In genomic region chr10:8531651-8532050, GRCm38 (mm10) we compare ENCODE assay signal across 24 mouse cellular contexts. TPM values are rescaled to one million over a fixed set of nuclear protein-coding genes. Genes with fewer than 3 reads are reported as not detected.
DNase-seq lines count a peak whose midpoint lies in the region; ATAC-seq and TF ChIP-seq lines count a peak whose summit lies in the region.
"Had no signal": no experiment of that assay in that cellular context is flagged by ENCODE, and none has a peak within 500 bp of the region (broad histone marks: within the 10 kb centered on the region; RNA-seq: fewer than 3 reads in every experiment).

No protein-coding gene starts in this region.

- H3K27ac ChIP-seq in heart, postnatal 0 days (ENCODE audit: low read depth) = no peak overlapping the region
- H3K27ac ChIP-seq in heart, embryonic 10.5 days = no peak overlapping the region
- H3K27ac ChIP-seq: embryonic facial prominence, embryonic 10.5 days; embryonic facial prominence, embryonic 12.5 days; forebrain, embryonic 13.5 days; forebrain, embryonic 15.5 days had no signal

- no peak overlapping the region for H3K9ac ChIP-seq in heart, postnatal 0 days (replicated peaks; ENCODE audit: low read depth, low read length)
- H3K9ac ChIP-seq: embryonic facial prominence, embryonic 12.5 days; forebrain, embryonic 13.5 days; forebrain, embryonic 15.5 days had no signal

- no peak for TF ChIP-seq EP300 in heart, postnatal 0 days (IDR thresholded peaks at IDR 0.05; ENCODE audit: low read depth)

- H3K27me3 ChIP-seq in heart, postnatal 0 days (ENCODE audit: control insufficient read depth, insufficient read depth, low read length) = no peaks in the 10 kb centered on the region
- H3K27me3 ChIP-seq in heart, embryonic 10.5 days (ENCODE audit: insufficient read depth, poor library complexity, severe bottlenecking) = no peaks in the 10 kb centered on the region
- H3K27me3 ChIP-seq: CH12.LX; embryonic facial prominence, embryonic 12.5 days; forebrain, embryonic 13.5 days; forebrain, embryonic 15.5 days; Patski had no signal

- H3K9me3 ChIP-seq in heart, postnatal 0 days (replicated peaks; ENCODE audit: control insufficient read depth, low read length) = no peaks in the 10 kb centered on the region
- no peaks in the 10 kb centered on the region for H3K9me3 ChIP-seq in heart, embryonic 10.5 days
- H3K9me3 ChIP-seq: embryonic facial prominence, embryonic 10.5 days; embryonic facial prominence, embryonic 12.5 days; forebrain, embryonic 13.5 days; forebrain, embryonic 15.5 days had no signal

- peak; percentile 26 for DNase-seq in heart, postnatal 0 days (ENCODE audit: low spot score)
- DNase-seq in heart, embryonic 10.5 days (ENCODE audit: low spot score) = no peak
- peak; percentile 17 for DNase-seq in thymus, postnatal 0 days (ENCODE audit: low spot score)
- no peak for DNase-seq in thymus, postnatal 36 days
- no peak for DNase-seq in left cerebral cortex, adult 18-20 months (ENCODE audit: low spot score in 2 of 2)
- no peak for DNase-seq in layer of hippocampus, adult 18-20 months (ENCODE audit: low spot score in 2 of 2)
- DNase-seq: adrenal gland, adult 8-10 months; adrenal gland, postnatal 14 days; adrenal gland, postnatal 36 days; cerebellum, adult 11-12 months; cerebellum, adult 2 months; cerebellum, adult 9-10 months; cerebellum, postnatal 10 days; cerebellum, postnatal 25 days had no signal

- WGBS in heart, postnatal 0 days = 28% methylated on average over 3 of the region's 3 CpGs
- 77% methylated on average over 3 of the region's 3 CpGs for WGBS in heart, embryonic 10.5 days

- no peak for TF ChIP-seq CTCF in heart, postnatal 0 days (IDR thresholded peaks at IDR 0.05; ENCODE audit: low read depth)

- peaks cover 14% of the 10 kb centered on the region for H3K4me1 ChIP-seq in heart, postnatal 0 days (ENCODE audit: control insufficient read depth, insufficient read depth)
- no peaks in the 10 kb centered on the region for H3K4me1 ChIP-seq in heart, embryonic 10.5 days
- H3K4me1 ChIP-seq: embryonic facial prominence, embryonic 10.5 days; embryonic facial prominence, embryonic 12.5 days; forebrain, embryonic 13.5 days; forebrain, embryonic 15.5 days had no signal

- H3K4me2 ChIP-seq in heart, postnatal 0 days (ENCODE audit: low read depth, low read length) = no peak overlapping the region
- H3K4me2 ChIP-seq: embryonic facial prominence, embryonic 12.5 days; forebrain, embryonic 13.5 days; forebrain, embryonic 15.5 days had no signal

- no peak overlapping the region for H3K4me3 ChIP-seq in heart, postnatal 0 days (ENCODE audit: low read depth, low read length)
- H3K4me3 ChIP-seq in heart, embryonic 10.5 days = no peak overlapping the region
- H3K4me3 ChIP-seq: embryonic facial prominence, embryonic 10.5 days; embryonic facial prominence, embryonic 12.5 days; forebrain, embryonic 13.5 days; forebrain, embryonic 15.5 days had no signal

- no peak for ATAC-seq in heart, postnatal 0 days (ENCODE audit: insufficient read depth, low read depth)
- ATAC-seq in megakaryocyte, adult 5-6 weeks (ENCODE audit: poor library complexity, severe bottlenecking) = peak; percentile 30; the same call in 1 of the 2 replicates
- ATAC-seq: activated CD4-positive, CD25-positive, alpha-beta regulatory T cell, adult 4 months; CD4-positive, CD25-positive, alpha-beta regulatory T cell, adult 4 months; forebrain, embryonic 13.5 days; forebrain, embryonic 15.5 days; Patski had no signal

- H3K36me3 ChIP-seq in heart, postnatal 0 days (replicated peaks; ENCODE audit: control insufficient read depth, insufficient read depth, low read length) = no peaks in the 10 kb centered on the region
- H3K36me3 ChIP-seq in heart, embryonic 10.5 days = no peaks in the 10 kb centered on the region
- H3K36me3 ChIP-seq: embryonic facial prominence, embryonic 10.5 days; embryonic facial prominence, embryonic 12.5 days; forebrain, embryonic 15.5 days; G1E had no signal

RNA-seq across cellular contexts. Expression of gene Ust, which starts 13.0 kb away (rescaled TPM):
- 1.2 and 1.7 TPM in 2 replicates for total RNA-seq in heart, postnatal 0 days (2014; rRNA removed; ENCODE audit: low replicate concordance)
- polyA plus RNA-seq in heart, postnatal 0 days (2015; fragmentation: Nextera tagmentation; extraction: Ambion mirVana) = 0.93 and 1.1 TPM in 2 replicates
- polyA plus RNA-seq in heart, embryonic 10.5 days (2016; fragmentation: Nextera tagmentation; extraction: Ambion mirVana) = 1.9 and 2.8 TPM in 2 replicates
- polyA plus RNA-seq in thymus, postnatal 0 days (2015; fragmentation: Nextera tagmentation; extraction: Ambion mirVana) = 3.1 TPM in 2 replicates
- 1.6 and 2.1 TPM in 2 replicates for total RNA-seq in megakaryocyte, adult 5-6 weeks (2015)
- 0.85 and 1.2 TPM in 2 replicates for total RNA-seq in megakaryocyte, adult 5-6 weeks (2017)
- total RNA-seq in left cerebral cortex, adult 18-20 months (2021) = 10 to 100 TPM; 17.0 to 17.3 TPM
- 10 to 100 TPM; 59.3 to 62.5 TPM for total RNA-seq in layer of hippocampus, adult 18-20 months (2021)
- total RNA-seq: CH12.LX had no signal
- polyA plus RNA-seq: G1E had no signal

Comparison
In these comparisons a context has a peak if more than half of its experiments do, and no peak if none do; other contexts are left out.
1. DNase-seq: peak in heart, postnatal 0 days (single experiment) and thymus, postnatal 0 days (single experiment); none in heart, embryonic 10.5 days (single experiment), thymus, postnatal 36 days (0 of 2), left cerebral cortex, adult 18-20 months (0 of 2) and layer of hippocampus, adult 18-20 months (0 of 2).